Mouse (Mus musculus): ENCODE measurements around the gene Hmcn2. TPM values are rescaled to one million over a fixed set of nuclear protein-coding genes. Genes with fewer than 3 reads are reported as not detected.

Hmcn2 gene
- polyA plus RNA-seq, 1 experiment: 4.1 TPM

DNA sequence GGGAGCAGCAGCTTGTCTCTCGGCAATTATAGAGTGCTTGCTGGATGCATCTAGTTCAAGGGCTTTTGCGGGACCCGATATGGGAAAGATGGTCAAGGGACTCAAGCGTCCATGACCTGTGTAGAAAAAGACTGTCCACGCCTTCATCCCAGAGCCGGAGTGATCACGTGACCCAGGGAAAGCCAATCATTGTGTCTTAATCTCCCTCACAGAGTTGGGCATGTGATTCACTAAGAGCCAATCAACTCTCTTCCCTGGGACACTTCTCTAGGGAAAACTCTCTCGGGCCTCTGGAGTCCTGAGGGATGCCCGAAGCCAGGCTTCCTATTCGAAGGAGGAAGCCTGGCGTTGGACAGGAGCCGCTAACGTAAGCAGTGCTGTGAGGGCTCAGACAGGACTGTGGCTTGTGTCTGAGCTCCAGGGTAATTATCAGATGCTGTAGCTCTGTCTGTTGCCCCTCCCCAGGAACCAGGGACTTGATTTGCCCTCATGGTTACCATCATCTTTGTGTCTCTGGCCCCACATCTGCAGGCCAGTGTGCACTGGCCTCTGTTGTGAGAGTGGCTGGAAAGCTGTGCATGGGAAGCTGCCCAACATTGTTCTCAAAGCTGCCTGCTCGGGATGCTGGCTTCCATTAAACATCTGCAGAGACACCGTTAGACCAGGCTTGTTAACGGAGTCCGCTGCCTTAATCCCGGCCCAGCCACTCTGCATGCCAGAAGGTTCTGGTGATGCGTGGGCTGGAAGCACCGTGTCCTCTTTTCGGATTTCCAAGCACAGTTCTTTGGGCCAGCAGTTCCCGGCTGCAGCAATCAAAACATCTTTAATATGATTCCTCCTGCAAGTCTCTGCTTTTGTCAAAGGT lies 9.2 kb upstream of the Hmcn2 start:
- no peaks in the 10 kb centered on the region for H3K79me3 ChIP-seq (ENCODE audit: low read depth)
- H3K79me2 ChIP-seq (ENCODE audit: control insufficient read depth, insufficient read depth): no peaks in the 10 kb centered on the region
- H3K4me3 ChIP-seq (ENCODE audit: insufficient read depth, poor library complexity, severe bottlenecking): no peak overlapping the region
- no peak overlapping the region for H3ac ChIP-seq (ENCODE audit: control insufficient read depth, insufficient read length, low read depth)
- H3K27me3 ChIP-seq (ENCODE audit: control insufficient read depth, insufficient read depth, insufficient read length): peaks cover 10% of the 10 kb centered on the region
- TF ChIP-seq USF1 (IDR thresholded peaks at IDR 0.05; ENCODE audit: low read depth) (peak; percentile 60), CEBPB (IDR thresholded peaks at IDR 0.05; ENCODE audit: low read depth) (no peak)
- H3K36me3 ChIP-seq (ENCODE audit: control insufficient read depth, insufficient read depth): no peaks in the 10 kb centered on the region

DNA sequence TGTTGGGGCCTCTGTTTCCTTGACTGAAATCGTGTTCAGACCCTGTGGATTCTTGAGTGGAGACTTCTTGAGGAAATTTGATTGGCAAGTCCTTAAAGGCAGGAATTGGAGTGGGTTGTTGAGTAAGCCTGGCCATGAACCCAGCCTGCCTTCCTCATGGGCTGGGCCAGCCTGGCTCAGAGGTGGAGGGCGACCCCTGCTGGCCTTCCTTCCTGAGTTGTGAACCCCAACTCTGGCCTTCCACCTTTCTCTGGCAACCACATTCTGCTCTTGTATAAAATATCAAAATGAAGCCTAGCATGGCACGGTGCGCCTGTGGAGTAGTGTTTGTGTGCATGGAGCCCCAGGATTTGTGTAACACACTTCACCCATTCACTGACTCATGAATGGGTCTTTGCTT lies 8.5 kb upstream of the Hmcn2 start:
- H3K27me3 ChIP-seq (ENCODE audit: control insufficient read depth, insufficient read depth, insufficient read length): peaks cover 16% of the 10 kb centered on the region
- H3ac ChIP-seq (ENCODE audit: control insufficient read depth, insufficient read length, low read depth): no peak overlapping the region
- H3K4me3 ChIP-seq (ENCODE audit: insufficient read depth, poor library complexity, severe bottlenecking): no peak overlapping the region
- no peaks in the 10 kb centered on the region for H3K36me3 ChIP-seq (ENCODE audit: control insufficient read depth, insufficient read depth)
- H3K79me2 ChIP-seq (ENCODE audit: control insufficient read depth, insufficient read depth): no peaks in the 10 kb centered on the region
- TF ChIP-seq CTCF (IDR thresholded peaks at IDR 0.05; ENCODE audit: control insufficient read depth, insufficient read depth, insufficient read length): peak; percentile 54
- no peak for TF ChIP-seq USF1 (IDR thresholded peaks at IDR 0.05; ENCODE audit: low read depth)
- no peaks in the 10 kb centered on the region for H3K79me3 ChIP-seq (ENCODE audit: low read depth)

DNA sequence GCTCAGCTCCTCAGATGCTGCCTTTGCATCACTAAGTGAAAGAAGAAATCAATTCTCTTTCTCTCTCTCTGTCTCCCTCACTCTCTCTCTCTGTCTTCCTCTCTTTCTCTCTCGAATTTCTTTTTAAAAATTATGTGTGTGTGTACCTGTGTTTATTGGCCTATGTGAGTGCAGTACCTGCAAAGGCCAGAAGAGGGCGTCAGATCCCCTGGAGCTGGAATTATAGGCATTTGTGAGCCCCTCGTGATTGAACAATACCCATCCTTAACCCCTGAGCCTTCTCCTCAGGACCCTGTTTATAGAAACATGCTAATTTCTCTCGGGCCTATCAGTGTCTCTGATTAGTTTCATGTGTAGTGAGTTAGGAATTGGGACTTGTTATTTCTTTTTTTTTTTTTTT lies 6.0 kb upstream of the Hmcn2 start:
- H3K79me2 ChIP-seq (ENCODE audit: control insufficient read depth, insufficient read depth): no peaks in the 10 kb centered on the region

DNA sequence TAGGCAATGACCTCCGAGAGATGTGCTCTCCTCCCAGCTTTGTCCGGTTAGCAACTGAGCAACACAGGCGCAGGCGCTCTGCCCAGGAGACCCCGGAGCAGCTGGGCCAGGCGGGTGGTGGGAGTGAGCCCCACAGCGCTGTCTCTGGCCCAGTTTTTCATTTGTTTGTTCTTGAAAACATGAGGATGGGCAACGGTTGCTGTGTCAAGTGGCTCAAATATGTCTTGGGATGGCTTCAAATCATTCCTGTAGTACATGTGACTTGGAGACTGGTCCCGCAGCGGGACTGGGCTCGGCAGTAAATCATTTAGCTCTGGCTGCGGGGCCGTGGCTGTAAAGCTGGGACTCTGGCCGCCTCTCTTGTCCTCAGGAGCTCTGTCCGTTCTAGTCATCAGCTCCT lies 4.7 kb upstream of the Hmcn2 start:
- Histone ChIP-seq H3K36me3 (ENCODE audit: control insufficient read depth, insufficient read depth) (no peaks in the 10 kb centered on the region), H3K4me3 (ENCODE audit: insufficient read depth, poor library complexity, severe bottlenecking) (no peak overlapping the region), H3K79me3 (ENCODE audit: low read depth) (no peaks in the 10 kb centered on the region), H3K79me2 (ENCODE audit: control insufficient read depth, insufficient read depth) (no peaks in the 10 kb centered on the region), H3K27me3 (ENCODE audit: control insufficient read depth, insufficient read depth, insufficient read length) (peaks cover 54% of the 10 kb centered on the region), H3ac (ENCODE audit: control insufficient read depth, insufficient read length, low read depth) (no peak overlapping the region)
- TF ChIP-seq MYOD1 (IDR thresholded peaks at IDR 0.05; ENCODE audit: control insufficient read depth, insufficient read length, low read depth) (no peak), CTCF (IDR thresholded peaks at IDR 0.05; ENCODE audit: control insufficient read depth, insufficient read depth, insufficient read length) (no peak), USF1 (IDR thresholded peaks at IDR 0.05; ENCODE audit: low read depth) (no peak), FOSL1 (IDR thresholded peaks at IDR 0.05; ENCODE audit: insufficient read depth, low read length, poor library complexity, severe bottlenecking) (no peak), MAX (IDR thresholded peaks at IDR 0.05) (no peak), MYOG (IDR thresholded peaks at IDR 0.05; ENCODE audit: control insufficient read depth, extremely low read depth, insufficient read length) (no peak), CEBPB (IDR thresholded peaks at IDR 0.05; ENCODE audit: low read depth) (no peak)

More for the DNA sequence above, 6.0 kb upstream of the Hmcn2 start:
- Histone ChIP-seq H3K4me3 (ENCODE audit: insufficient read depth, poor library complexity, severe bottlenecking) (no peak overlapping the region), H3K79me3 (ENCODE audit: low read depth) (no peaks in the 10 kb centered on the region), H3K36me3 (ENCODE audit: control insufficient read depth, insufficient read depth) (no peaks in the 10 kb centered on the region), H3ac (ENCODE audit: control insufficient read depth, insufficient read length, low read depth) (no peak overlapping the region), H3K27me3 (ENCODE audit: control insufficient read depth, insufficient read depth, insufficient read length) (peaks cover 41% of the 10 kb centered on the region)
- no peak for TF ChIP-seq MYOD1 (IDR thresholded peaks at IDR 0.05; ENCODE audit: control insufficient read depth, insufficient read length, low read depth)
- no peak for TF ChIP-seq MYOG (IDR thresholded peaks at IDR 0.05; ENCODE audit: control insufficient read depth, extremely low read depth, insufficient read length)
- TF ChIP-seq FOSL1 (IDR thresholded peaks at IDR 0.05; ENCODE audit: insufficient read depth, low read length, poor library complexity, severe bottlenecking): no peak
- no peak for TF ChIP-seq CTCF (IDR thresholded peaks at IDR 0.05; ENCODE audit: control insufficient read depth, insufficient read depth, insufficient read length)
- TF ChIP-seq USF1 (IDR thresholded peaks at IDR 0.05; ENCODE audit: low read depth): no peak
- TF ChIP-seq CEBPB (IDR thresholded peaks at IDR 0.05; ENCODE audit: low read depth): no peak
- TF ChIP-seq MAX (IDR thresholded peaks at IDR 0.05): no peak

DNA sequence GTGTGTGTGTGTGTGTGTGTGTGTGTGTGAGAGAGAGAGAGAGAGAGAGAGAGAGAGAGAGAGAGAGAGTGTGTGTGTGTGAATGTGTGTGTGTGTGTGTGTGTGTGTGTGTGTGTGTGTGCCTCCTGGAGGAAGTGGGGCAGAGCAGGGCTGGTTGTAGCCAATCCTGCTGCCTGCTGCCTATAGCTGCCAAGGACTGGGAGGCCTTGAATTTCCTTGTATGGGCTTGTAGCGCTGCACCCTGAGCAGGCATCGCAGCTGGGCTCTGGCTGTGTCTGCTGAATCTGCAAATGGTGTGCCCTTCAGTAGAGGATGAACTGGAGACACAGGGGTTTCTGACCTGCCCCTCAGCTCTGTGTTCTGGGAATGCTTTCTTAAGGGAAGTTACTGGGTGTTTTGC lies 3.9 kb downstream of the Hmcn2 start:
- Histone ChIP-seq H3K79me2 (ENCODE audit: control insufficient read depth, insufficient read depth) (no peaks in the 10 kb centered on the region), H3K27me3 (ENCODE audit: control insufficient read depth, insufficient read depth, insufficient read length) (peaks cover 75% of the 10 kb centered on the region), H3K4me3 (ENCODE audit: insufficient read depth, poor library complexity, severe bottlenecking) (no peak overlapping the region), H3ac (ENCODE audit: control insufficient read depth, insufficient read length, low read depth) (no peak overlapping the region), H3K79me3 (ENCODE audit: low read depth) (no peaks in the 10 kb centered on the region), H3K36me3 (ENCODE audit: control insufficient read depth, insufficient read depth) (no peaks in the 10 kb centered on the region)
- no peak for TF ChIP-seq USF1 (IDR thresholded peaks at IDR 0.05; ENCODE audit: low read depth)

DNA sequence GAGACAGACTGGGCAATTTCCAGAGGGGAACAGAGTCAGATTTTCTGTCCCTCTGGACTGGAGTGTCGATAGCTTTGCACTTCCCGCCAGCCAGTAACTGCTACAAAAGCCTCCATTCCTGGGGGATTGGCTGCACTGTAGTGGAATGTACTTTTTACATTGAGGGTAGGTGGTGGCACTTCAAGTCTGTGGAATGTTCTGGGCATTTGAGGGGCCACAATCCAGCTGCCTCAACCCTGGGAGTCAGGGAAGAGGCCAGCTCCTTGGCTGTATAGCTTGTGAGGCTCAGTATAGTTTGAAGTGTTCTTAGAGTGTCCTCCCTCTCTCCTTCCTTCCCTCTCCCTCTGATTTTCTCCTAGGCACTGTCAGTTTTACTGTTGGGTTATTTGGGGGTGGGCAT lies 5.0 kb downstream of the Hmcn2 start:
- no peak for TF ChIP-seq FOSL1 (IDR thresholded peaks at IDR 0.05; ENCODE audit: insufficient read depth, low read length, poor library complexity, severe bottlenecking)
- no peak for TF ChIP-seq MAX (IDR thresholded peaks at IDR 0.05)
- no peak for TF ChIP-seq MYOD1 (IDR thresholded peaks at IDR 0.05; ENCODE audit: control insufficient read depth, insufficient read length, low read depth)
- no peak for TF ChIP-seq USF1 (IDR thresholded peaks at IDR 0.05; ENCODE audit: low read depth)
- TF ChIP-seq MYOG (IDR thresholded peaks at IDR 0.05; ENCODE audit: control insufficient read depth, extremely low read depth, insufficient read length): no peak
- no peak for TF ChIP-seq CEBPB (IDR thresholded peaks at IDR 0.05; ENCODE audit: low read depth)
- TF ChIP-seq CTCF (IDR thresholded peaks at IDR 0.05; ENCODE audit: control insufficient read depth, insufficient read depth, insufficient read length): no peak
- Histone ChIP-seq H3K27me3 (ENCODE audit: control insufficient read depth, insufficient read depth, insufficient read length) (peaks cover 75% of the 10 kb centered on the region), H3K79me2 (ENCODE audit: control insufficient read depth, insufficient read depth) (no peaks in the 10 kb centered on the region), H3ac (ENCODE audit: control insufficient read depth, insufficient read length, low read depth) (no peak overlapping the region), H3K79me3 (ENCODE audit: low read depth) (no peaks in the 10 kb centered on the region), H3K4me3 (ENCODE audit: insufficient read depth, poor library complexity, severe bottlenecking) (no peak overlapping the region), H3K36me3 (ENCODE audit: control insufficient read depth, insufficient read depth) (no peaks in the 10 kb centered on the region)

Data from C2C12 (cell line).